Mouse (Mus musculus): ENCODE results near the gene Rrp36.

GRCm38 (mm10) chr17:46661351-46661750, 12.8 kb downstream of the Rrp36 start:
- TF ChIP-seq CTCF (IDR thresholded peaks at IDR 0.05; ENCODE audit: low read depth) (no peak), EP300 (IDR thresholded peaks at IDR 0.05; ENCODE audit: low read depth) (no peak)
